Mouse (Mus musculus) adrenal gland, adult 10 weeks (tissue): ENCODE data around the gene Rufy1. TPM values are rescaled to one million over a fixed set of nuclear protein-coding genes. Genes with fewer than 3 reads are reported as not detected.

Experiments used
- polyA plus RNA-seq: library from polyadenylated mRNA; stranded (reverse); fragments of 350-450 nt; fragmentation: Illumina TruSeq; extraction: RNeasy Lipid Tissue Mini Kit (QIAGEN cat#74804); gene quantifications from one replicate; pipeline ENCODE4 v1.2.3, GENCODE M21; 2014; ENCODE audit warnings: low read depth, low replicate concordance

The Rufy1 gene
- 52.7 TPM for polyA plus RNA-seq

DNA sequence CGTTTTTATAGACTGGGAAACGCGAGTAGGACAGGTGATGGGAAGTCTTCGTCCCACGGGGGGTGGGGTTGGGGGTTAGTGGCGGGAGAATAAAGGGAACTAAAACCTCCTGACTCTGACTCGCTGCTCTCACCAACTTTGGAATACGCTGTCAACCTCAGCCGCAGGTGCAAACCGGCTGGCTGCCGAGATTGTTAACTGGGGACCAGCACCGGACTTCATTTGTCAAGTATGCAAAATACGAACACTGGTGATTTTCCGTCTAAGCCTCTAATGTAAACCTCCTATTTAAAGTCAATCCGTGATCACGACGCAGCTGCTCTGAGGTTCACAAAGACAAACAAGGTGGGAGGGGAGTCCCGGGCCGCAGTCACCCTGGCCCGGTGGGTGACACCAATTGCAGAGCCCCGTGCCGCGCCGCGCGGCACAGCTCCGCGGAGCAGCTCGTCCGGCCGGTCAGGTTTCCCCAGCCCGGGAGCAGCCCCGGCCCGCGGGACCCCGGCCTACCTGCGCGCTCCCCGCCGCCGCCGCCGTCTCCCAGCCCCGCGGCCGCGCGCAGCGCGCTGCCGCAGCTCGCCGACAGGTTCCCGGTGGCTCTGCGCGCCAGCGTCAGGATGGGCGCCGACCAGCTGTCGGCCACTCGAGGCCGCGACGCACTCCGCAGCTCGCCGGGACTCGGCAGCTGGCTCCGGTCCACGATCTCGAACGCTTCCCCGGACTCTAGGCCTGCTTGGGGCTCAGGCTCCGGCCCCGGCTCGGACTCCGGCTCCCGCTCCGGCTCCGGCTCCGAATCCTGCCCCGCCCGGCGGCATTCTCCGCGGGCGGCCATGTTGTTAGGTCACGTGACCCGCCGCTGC is at the start of gene Rufy1:
Gene Rufy1, minus strand, starts transcription at position 849 of the 857 bp plus-strand sequence.

DNA sequence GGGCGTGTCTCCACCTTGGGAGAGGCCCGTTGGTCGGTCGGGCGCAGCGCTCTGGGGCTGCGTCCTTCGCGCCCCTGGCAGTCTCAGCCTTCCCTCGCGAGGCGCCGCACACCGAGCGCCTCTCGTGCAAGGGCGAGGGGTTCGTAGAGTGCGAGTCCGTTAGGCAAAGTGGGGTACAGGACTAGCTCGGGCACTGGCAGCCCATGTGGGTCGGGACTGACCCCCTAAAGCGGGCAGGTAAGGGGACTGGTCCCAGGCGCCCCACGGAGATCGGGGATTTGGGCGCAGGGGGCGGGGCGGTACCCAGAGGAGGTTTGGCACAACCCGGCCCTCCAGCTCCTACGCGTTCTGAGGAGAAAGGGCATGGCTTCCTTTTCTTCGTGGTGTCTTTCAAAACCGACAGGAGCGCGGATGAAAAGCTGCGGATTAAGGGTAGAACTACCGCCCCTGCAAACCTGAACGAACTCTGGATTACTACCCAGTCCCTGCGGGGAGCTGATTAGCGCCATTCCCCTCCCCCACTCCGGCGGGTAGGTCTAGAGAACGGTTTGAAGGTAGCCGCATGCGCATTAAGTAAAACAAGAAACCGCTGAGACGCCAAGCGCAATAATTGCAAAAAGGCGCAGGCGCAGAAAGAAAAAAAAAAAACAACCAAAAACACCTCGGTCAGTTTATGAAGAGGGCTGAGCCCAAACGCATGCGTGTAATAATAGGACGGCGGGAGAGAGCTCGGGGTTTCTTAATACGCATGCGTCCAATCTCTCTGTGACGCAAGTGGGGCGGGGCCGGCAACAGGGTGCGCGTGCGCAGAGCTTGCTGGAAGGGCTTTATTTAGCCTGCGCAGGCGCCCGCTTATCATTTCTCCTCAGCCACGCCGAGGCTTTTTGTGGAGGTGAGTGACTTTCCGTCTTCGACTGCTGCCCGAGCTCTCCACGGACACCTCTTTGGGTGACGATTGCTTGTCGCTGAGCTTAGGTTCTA is 53.7 kb downstream of the Rufy1 start, which contains the start of gene Hnrnph1:
Gene Hnrnph1, plus strand, starts transcription at position 80 of the 981 bp plus-strand sequence.

DNA sequence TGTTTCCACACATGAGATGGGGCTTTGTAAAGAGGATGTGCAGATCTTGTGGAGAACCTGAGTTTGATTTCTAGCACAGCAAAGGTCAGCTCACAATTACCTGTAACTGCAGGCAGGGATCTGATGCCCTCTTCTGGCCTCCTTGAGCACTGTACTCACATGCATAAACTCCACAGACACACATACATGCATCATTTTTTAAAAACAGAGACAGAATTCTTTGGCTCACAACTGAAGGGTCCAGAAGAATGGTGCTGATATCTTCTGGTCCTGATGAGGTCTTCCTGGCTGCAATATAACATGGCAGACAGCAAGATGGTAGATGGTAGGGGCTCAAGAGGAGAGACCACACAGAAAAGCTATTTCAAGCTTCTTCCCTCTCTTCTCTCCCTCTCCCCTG is 76.8 kb downstream of the Rufy1 start, which contains the start of gene Cby3:
Gene Cby3, plus strand, starts transcription at position 301 of the 400 bp plus-strand sequence.

Other genes with a start within 250 kb of the Rufy1 start
- gene Sqstm1, start 220.3 kb downstream of the Rufy1 start, polyA plus RNA-seq = 988 TPM
- 6.1 TPM for gene Mgat4b, start 220.2 kb downstream of the Rufy1 start, polyA plus RNA-seq
- gene Ltc4s, start 192.5 kb downstream of the Rufy1 start, polyA plus RNA-seq = not detected
- gene Maml1, start 138.8 kb downstream of the Rufy1 start, polyA plus RNA-seq = 10.7 TPM
- 893 TPM for gene Canx, start 105.5 kb downstream of the Rufy1 start, polyA plus RNA-seq
- not detected for gene Cby3, start 76.7 kb downstream of the Rufy1 start, polyA plus RNA-seq
- 885 TPM for gene Hnrnph1, start 54.1 kb downstream of the Rufy1 start, polyA plus RNA-seq
- 1.7 TPM for gene Adamts2, start 171.0 kb upstream of the Rufy1 start, polyA plus RNA-seq